Mouse (Mus musculus): ENCODE data around the gene Inhbc. TPM values are rescaled to one million over a fixed set of nuclear protein-coding genes. Genes with fewer than 3 reads are reported as not detected.

The Inhbc gene
- polyA plus RNA-seq, 1 experiment from 2014 or later: not detected

- H3K4me3 ChIP-seq (ENCODE audit: low read depth, low read length): no peak overlapping the region
- H3K36me3 ChIP-seq (replicated peaks; ENCODE audit: control insufficient read depth, insufficient read depth, low read depth, low read length): no peaks in the 10 kb centered on the region
- no peaks in the 10 kb centered on the region for H3K27me3 ChIP-seq (ENCODE audit: control insufficient read depth, insufficient read depth, low read length)
- no peak overlapping the region for H3K4me2 ChIP-seq (ENCODE audit: low read depth, low read length)
- ATAC-seq (replicated peaks; ENCODE audit: insufficient number of reproducible peaks, low FRiP score, low TSS enrichment, low read depth): no peak
- WGBS: 78% methylated on average over 3 of the region's 3 CpGs
- no peak overlapping the region for H3K9ac ChIP-seq (replicated peaks; ENCODE audit: low read length)
- no peak overlapping the region for H3K27ac ChIP-seq (replicated peaks; ENCODE audit: low read depth, low read length)
- no peaks in the 10 kb centered on the region for H3K9me3 ChIP-seq (replicated peaks; ENCODE audit: control insufficient read depth, low read length)
- H3K4me1 ChIP-seq (ENCODE audit: control insufficient read depth, insufficient read depth, low read length): no peaks in the 10 kb centered on the region
- no peak for DNase-seq (ENCODE audit: low spot score)
These were observed 9.5 kb downstream of the Inhbc start for GRCm38 (mm10) chr10:127360714-127361113.

- Histone ChIP-seq H3K4me3 (ENCODE audit: low read depth, low read length) (no peak overlapping the region), H3K4me2 (ENCODE audit: low read depth, low read length) (no peak overlapping the region), H3K4me1 (ENCODE audit: control insufficient read depth, insufficient read depth, low read length) (no peaks in the 10 kb centered on the region), H3K27ac (replicated peaks; ENCODE audit: low read depth, low read length) (no peak overlapping the region), H3K9me3 (replicated peaks; ENCODE audit: control insufficient read depth, low read length) (no peaks in the 10 kb centered on the region), H3K27me3 (ENCODE audit: control insufficient read depth, insufficient read depth, low read length) (no peaks in the 10 kb centered on the region), H3K9ac (replicated peaks; ENCODE audit: low read length) (no peak overlapping the region), H3K36me3 (replicated peaks; ENCODE audit: control insufficient read depth, insufficient read depth, low read depth, low read length) (no peaks in the 10 kb centered on the region)
- WGBS: 43% methylated on average over 10 of the region's 10 CpGs
- DNase-seq (ENCODE audit: low spot score): no peak
- no peak for ATAC-seq (replicated peaks; ENCODE audit: insufficient number of reproducible peaks, low FRiP score, low TSS enrichment, low read depth)
These were observed 14.9 kb downstream of the Inhbc start for GRCm38 (mm10) chr10:127355336-127355735.

GRCm38 (mm10) chr10:127353909-127354895 lies 16.0 kb downstream of the Inhbc start, which contains the start of gene Inhbe:
Gene Inhbe, minus strand, starts transcription at chr10:127354411.
- no peaks in the 10 kb centered on the region for H3K36me3 ChIP-seq (replicated peaks; ENCODE audit: control insufficient read depth, insufficient read depth, low read depth, low read length)
- H3K9ac ChIP-seq (replicated peaks; ENCODE audit: low read length): no peak within 1 kb of the TSS
- H3K4me2 ChIP-seq (ENCODE audit: low read depth, low read length): no peak within 1 kb of the TSS
- H3K4me3 ChIP-seq (ENCODE audit: low read depth, low read length): no peak within 1 kb of the TSS
- ATAC-seq (replicated peaks; ENCODE audit: insufficient number of reproducible peaks, low FRiP score, low TSS enrichment, low read depth) (no peak), DNase-seq (ENCODE audit: low spot score) (no peak)
- no peaks in the 10 kb centered on the region for H3K4me1 ChIP-seq (ENCODE audit: control insufficient read depth, insufficient read depth, low read length)
- WGBS: 83% methylated on average over 18 of the region's 18 CpGs
- no peaks in the 10 kb centered on the region for H3K9me3 ChIP-seq (replicated peaks; ENCODE audit: control insufficient read depth, low read length)
- H3K27ac ChIP-seq (replicated peaks; ENCODE audit: low read depth, low read length): no peak within 1 kb of the TSS
- H3K27me3 ChIP-seq (ENCODE audit: control insufficient read depth, insufficient read depth, low read length): no peaks in the 10 kb centered on the region

- Histone ChIP-seq H3K27ac (replicated peaks; ENCODE audit: low read depth, low read length) (no peak overlapping the region), H3K4me2 (ENCODE audit: low read depth, low read length) (no peak overlapping the region), H3K36me3 (replicated peaks; ENCODE audit: control insufficient read depth, insufficient read depth, low read depth, low read length) (no peaks in the 10 kb centered on the region), H3K4me1 (ENCODE audit: control insufficient read depth, insufficient read depth, low read length) (no peaks in the 10 kb centered on the region), H3K9me3 (replicated peaks; ENCODE audit: control insufficient read depth, low read length) (no peaks in the 10 kb centered on the region), H3K4me3 (ENCODE audit: low read depth, low read length) (no peak overlapping the region), H3K9ac (replicated peaks; ENCODE audit: low read length) (no peak overlapping the region), H3K27me3 (ENCODE audit: control insufficient read depth, insufficient read depth, low read length) (no peaks in the 10 kb centered on the region)
- ATAC-seq (replicated peaks; ENCODE audit: insufficient number of reproducible peaks, low FRiP score, low TSS enrichment, low read depth): no peak
- 90% methylated on average over 11 of the region's 11 CpGs for WGBS
- no peak for DNase-seq (ENCODE audit: low spot score)
These were observed 17.5 kb downstream of the Inhbc start for GRCm38 (mm10) chr10:127352766-127353165.

GRCm38 (mm10) chr10:127352187-127352586 lies 18.0 kb downstream of the Inhbc start:
- Histone ChIP-seq H3K9ac (replicated peaks; ENCODE audit: low read length) (no peak overlapping the region), H3K4me1 (ENCODE audit: control insufficient read depth, insufficient read depth, low read length) (no peaks in the 10 kb centered on the region), H3K4me2 (ENCODE audit: low read depth, low read length) (no peak overlapping the region), H3K27me3 (ENCODE audit: control insufficient read depth, insufficient read depth, low read length) (no peaks in the 10 kb centered on the region), H3K27ac (replicated peaks; ENCODE audit: low read depth, low read length) (no peak overlapping the region), H3K36me3 (replicated peaks; ENCODE audit: control insufficient read depth, insufficient read depth, low read depth, low read length) (no peaks in the 10 kb centered on the region), H3K9me3 (replicated peaks; ENCODE audit: control insufficient read depth, low read length) (no peaks in the 10 kb centered on the region), H3K4me3 (ENCODE audit: low read depth, low read length) (no peak overlapping the region)
- WGBS: 86% methylated on average over 9 of the region's 9 CpGs
- DNase-seq (ENCODE audit: low spot score) (no peak), ATAC-seq (replicated peaks; ENCODE audit: insufficient number of reproducible peaks, low FRiP score, low TSS enrichment, low read depth) (no peak)

- Histone ChIP-seq H3K27me3 (ENCODE audit: control insufficient read depth, insufficient read depth, low read length) (no peaks in the 10 kb centered on the region), H3K4me3 (ENCODE audit: low read depth, low read length) (no peak overlapping the region), H3K36me3 (replicated peaks; ENCODE audit: control insufficient read depth, insufficient read depth, low read depth, low read length) (no peaks in the 10 kb centered on the region), H3K4me2 (ENCODE audit: low read depth, low read length) (no peak overlapping the region), H3K4me1 (ENCODE audit: control insufficient read depth, insufficient read depth, low read length) (no peaks in the 10 kb centered on the region), H3K27ac (replicated peaks; ENCODE audit: low read depth, low read length) (no peak overlapping the region), H3K9me3 (replicated peaks; ENCODE audit: control insufficient read depth, low read length) (no peaks in the 10 kb centered on the region), H3K9ac (replicated peaks; ENCODE audit: low read length) (no peak overlapping the region)
- 66% methylated on average over 8 of the region's 8 CpGs for WGBS
- DNase-seq (ENCODE audit: low spot score) (no peak), ATAC-seq (replicated peaks; ENCODE audit: insufficient number of reproducible peaks, low FRiP score, low TSS enrichment, low read depth) (no peak)
These were observed 18.5 kb downstream of the Inhbc start for GRCm38 (mm10) chr10:127351719-127352118.

GRCm38 (mm10) chr10:127351285-127351595 lies 19.0 kb downstream of the Inhbc start:
- H3K9ac ChIP-seq (replicated peaks; ENCODE audit: low read length): no peak overlapping the region; the same call in 1 of the 2 replicates
- ATAC-seq (replicated peaks; ENCODE audit: insufficient number of reproducible peaks, low FRiP score, low TSS enrichment, low read depth) (no peak; the same call in 1 of the 2 replicates), DNase-seq (ENCODE audit: low spot score) (no peak)
- H3K27me3 ChIP-seq (ENCODE audit: control insufficient read depth, insufficient read depth, low read length): no peaks in the 10 kb centered on the region
- 81% methylated on average over 8 of the region's 8 CpGs for WGBS
- no peaks in the 10 kb centered on the region for H3K36me3 ChIP-seq (replicated peaks; ENCODE audit: control insufficient read depth, insufficient read depth, low read depth, low read length)
- no peak overlapping the region for H3K4me2 ChIP-seq (ENCODE audit: low read depth, low read length)
- H3K9me3 ChIP-seq (replicated peaks; ENCODE audit: control insufficient read depth, low read length): no peaks in the 10 kb centered on the region
- no peak overlapping the region for H3K27ac ChIP-seq (replicated peaks; ENCODE audit: low read depth, low read length)
- H3K4me1 ChIP-seq (ENCODE audit: control insufficient read depth, insufficient read depth, low read length): no peaks in the 10 kb centered on the region
- H3K4me3 ChIP-seq (ENCODE audit: low read depth, low read length): no peak overlapping the region

- ATAC-seq (replicated peaks; ENCODE audit: insufficient number of reproducible peaks, low FRiP score, low TSS enrichment, low read depth): peak; percentile 69
- H3K9me3 ChIP-seq (replicated peaks; ENCODE audit: control insufficient read depth, low read length): no peaks in the 10 kb centered on the region
- H3K4me1 ChIP-seq (ENCODE audit: control insufficient read depth, insufficient read depth, low read length): no peaks in the 10 kb centered on the region
- no peak overlapping the region for H3K27ac ChIP-seq (replicated peaks; ENCODE audit: low read depth, low read length)
- no peak overlapping the region for H3K4me3 ChIP-seq (ENCODE audit: low read depth, low read length)
- H3K4me2 ChIP-seq (ENCODE audit: low read depth, low read length): peak overlapping the region; percentile 43
- peak overlapping the region; percentile 53 for H3K9ac ChIP-seq (replicated peaks; ENCODE audit: low read length)
- H3K27me3 ChIP-seq (ENCODE audit: control insufficient read depth, insufficient read depth, low read length): no peaks in the 10 kb centered on the region
- WGBS: 9% methylated on average over 23 of the region's 24 CpGs
- H3K36me3 ChIP-seq (replicated peaks; ENCODE audit: control insufficient read depth, insufficient read depth, low read depth, low read length): no peaks in the 10 kb centered on the region
- DNase-seq (ENCODE audit: low spot score): peak; percentile 88
These were observed 19.5 kb downstream of the Inhbc start for GRCm38 (mm10) chr10:127350594-127351284.
